Mouse (Mus musculus): Measurements from ENCODE around the gene Cldnd1. TPM values are rescaled to one million over a fixed set of nuclear protein-coding genes. Genes with fewer than 3 reads are reported as not detected.

Gene Cldnd1
- total RNA-seq (2023), result 10 to 100 TPM; 67.0 to 67.6 TPM

GRCm38 (mm10) chr16:58727477-58728131 is at the start of gene Cldnd1:
TSS of gene Cldnd1 (plus strand) at chr16:58727910.

DNA sequence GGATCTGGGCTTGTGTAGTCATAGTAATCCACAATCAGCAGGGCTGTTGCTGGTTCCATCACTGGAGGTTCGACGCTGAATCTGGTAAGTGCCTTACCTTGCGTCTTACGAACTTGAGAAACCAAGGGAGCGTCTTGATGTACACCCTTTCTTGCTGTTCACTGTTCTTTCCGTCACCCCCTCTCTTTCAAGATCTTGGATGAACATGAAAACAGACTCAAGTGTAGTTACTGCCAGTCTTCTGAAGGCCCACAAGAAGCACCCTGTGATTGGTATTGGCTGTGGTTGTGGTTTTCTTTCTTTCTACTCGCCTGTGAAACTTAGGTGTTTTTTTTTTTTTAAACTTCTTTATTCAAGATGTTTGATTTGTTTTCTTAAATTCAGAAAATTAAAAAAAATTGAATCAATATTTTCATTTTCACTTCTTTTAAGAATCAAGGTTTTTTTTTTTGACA is 9.0 kb upstream of the Cldnd1 start, which contains the start of gene Gpr15:
TSS of gene Gpr15 (minus strand) at position 405 of the 455 bp plus-strand sequence.

GRCm38 (mm10) chr16:58763076-58763475 is 35.4 kb downstream of the Cldnd1 start, which contains the start of gene Olfr172:
TSS of gene Olfr172 (minus strand) at chr16:58763176.

Other genes starting within 250 kb of the Cldnd1 start
- 10 to 100 TPM; 16.8 to 28.4 TPM for gene St3gal6, start 203.7 kb upstream of the Cldnd1 start, total RNA-seq (2023)
- not detected for gene Gm813, start 110.9 kb upstream of the Cldnd1 start, total RNA-seq (2023)
- gene E330017A01Rik, start 89.2 kb upstream of the Cldnd1 start, total RNA-seq (2023), result not detected
- gene Cpox, start 57.6 kb upstream of the Cldnd1 start, total RNA-seq (2023), result 10 to 100 TPM; 11.4 to 14.0 TPM
- 1 to 10 TPM in 1 of 2 experiments, not detected in 1; 1.3 TPM for gene Gpr15, start 8.8 kb upstream of the Cldnd1 start, total RNA-seq (2023)
- gene Olfr172, start 35.3 kb downstream of the Cldnd1 start, total RNA-seq (2023), result not detected
- not detected for gene Olfr173, start 72.4 kb downstream of the Cldnd1 start, total RNA-seq (2023)
- not detected for gene Olfr175-ps1, start 98.9 kb downstream of the Cldnd1 start, total RNA-seq (2023)
- not detected for gene Olfr177, start 146.9 kb downstream of the Cldnd1 start, total RNA-seq (2023)
- gene Olfr178, start 164.2 kb downstream of the Cldnd1 start, total RNA-seq (2023), result not detected
- gene Olfr181, start 200.8 kb downstream of the Cldnd1 start, total RNA-seq (2023), result not detected
- gene Olfr180, start 201.5 kb downstream of the Cldnd1 start, total RNA-seq (2023), result not detected